Mouse (Mus musculus) adrenal gland, adult 18-20 months (tissue): Measurements from ENCODE around the gene Cd151. TPM values are rescaled to one million over a fixed set of nuclear protein-coding genes. Genes with fewer than 3 reads are reported as not detected.

Source experiments
- total RNA-seq, 2 experiments: library from RNA; stranded (reverse); gene quantifications; 1 replicate in 1 of 2; 2 replicates in 1 of 2; pipeline ENCODE4 v1.2.3; 2021

The Cd151 gene
- total RNA-seq, 2 experiments from 2014 or later: 317 to 379 TPM

Other genes with a start within 250 kb of the Cd151 start
- 10 to 100 TPM; 75.8 to 76.0 TPM for gene Phrf1, start 238.6 kb upstream of the Cd151 start, total RNA-seq
- 1 to 10 TPM; 7.9 to 8.4 TPM for gene Irf7, start 200.9 kb upstream of the Cd151 start, total RNA-seq
- 1 to 10 TPM; 1.6 to 9.5 TPM for gene Cdhr5, start 190.6 kb upstream of the Cd151 start, total RNA-seq
- gene Sct, start 188.3 kb upstream of the Cd151 start, total RNA-seq: not detected
- gene Drd4, start 175.4 kb upstream of the Cd151 start, total RNA-seq: under 1 TPM; 0.19 to 0.27 TPM
- gene Deaf1, start 139.7 kb upstream of the Cd151 start, total RNA-seq: 10 to 100 TPM; 21.9 to 30.3 TPM
- 10 to 100 TPM; 25.7 to 25.9 TPM for gene Tmem80, start 139.7 kb upstream of the Cd151 start, total RNA-seq
- 1 to 10 TPM; 1.9 to 2.7 TPM for gene Eps8l2, start 128.5 kb upstream of the Cd151 start, total RNA-seq
- gene Taldo1, start 75.2 kb upstream of the Cd151 start, total RNA-seq: 100 to 1,000 TPM; 677 to 814 TPM
- gene Gatd1, start 53.3 kb upstream of the Cd151 start, total RNA-seq: 10 to 100 TPM; 25.5 to 35.3 TPM
- gene Cend1, start 37.9 kb upstream of the Cd151 start, total RNA-seq: 1 to 10 TPM; 1.7 to 2.4 TPM
- 100 to 1,000 TPM; 104 to 105 TPM for gene Slc25a22, start 29.5 kb upstream of the Cd151 start, total RNA-seq
- 1 to 10 TPM; 1.1 to 1.4 TPM for gene Pidd1, start 23.4 kb upstream of the Cd151 start, total RNA-seq
- gene Rplp2, start 20.0 kb upstream of the Cd151 start, total RNA-seq: 1,000 to 10,000 TPM in 1 of 2 experiments, 100 to 1,000 TPM in 1; 949 to 1,096 TPM
- 1,000 to 10,000 TPM in 1 of 2 experiments, 100 to 1,000 TPM in 1; 739 to 1,290 TPM for gene Pnpla2, start 12.2 kb upstream of the Cd151 start, total RNA-seq
- 10 to 100 TPM; 11.2 to 12.5 TPM for gene Cracr2b, start 6.3 kb upstream of the Cd151 start, total RNA-seq
- gene Polr2l, start 7.7 kb downstream of the Cd151 start, total RNA-seq: 100 to 1,000 TPM; 104 to 114 TPM
- gene Tspan4, start 7.8 kb downstream of the Cd151 start, total RNA-seq: 10 to 100 TPM; 49.6 to 61.3 TPM
- gene Chid1, start 72.5 kb downstream of the Cd151 start, total RNA-seq: 10 to 100 TPM; 54.5 to 59.0 TPM
- gene Ap2a2, start 94.8 kb downstream of the Cd151 start, total RNA-seq: 10 to 100 TPM; 56.4 to 83.8 TPM
- gene Muc6, start 187.9 kb downstream of the Cd151 start, total RNA-seq: not detected
- gene Muc2, start 222.9 kb downstream of the Cd151 start, total RNA-seq: 1 to 10 TPM in 1 of 2 experiments, under 1 TPM in 1; 0.50 to 2.7 TPM